In genomic region chr11:49846401-49847070, GRCm38 (mm10) we compare ENCODE assay signal across 8 mouse cellular contexts. TPM values are rescaled to one million over a fixed set of nuclear protein-coding genes. Genes with fewer than 3 reads are reported as not detected.
DNase-seq lines count a peak whose midpoint lies in the region; ATAC-seq lines count a peak whose summit lies in the region.

Gene Mapk9, plus strand, starts transcription at chr11:49846751.

- H3K9me3 ChIP-seq in hindbrain, embryonic 16.5 days (ENCODE audit: control insufficient read depth, low read length) = no peaks in the 10 kb centered on the region

- DNase-seq in WW6 (ENCODE audit: low read depth, low spot score) = peak; percentile 99
- DNase-seq in cerebellum, postnatal 4 days (ENCODE audit: low spot score in 2 of 2) = peak; percentile 94 to 98
- peak; percentile 98 for DNase-seq in gastrocnemius, adult 18-20 months (ENCODE audit: low spot score)
- DNase-seq in left cerebral cortex, adult 18-20 months (ENCODE audit: low spot score in 2 of 2) = peak; percentile 99
- peak; percentile 99 for DNase-seq in right cerebral cortex, adult 18-20 months
- peak; percentile 84 for DNase-seq in urinary bladder, postnatal 10 days (ENCODE audit: low spot score)

- peak within 1 kb of the TSS; percentile 94 for H3K9ac ChIP-seq in hindbrain, embryonic 16.5 days (ENCODE audit: low read depth, low read length)

- H3K4me2 ChIP-seq in hindbrain, embryonic 16.5 days (ENCODE audit: low read length) = peak within 1 kb of the TSS; percentile 73

- ATAC-seq in hindbrain, embryonic 16.5 days = peak; percentile 99

- H3K27ac ChIP-seq in hindbrain, embryonic 16.5 days (ENCODE audit: low read depth, low read length) = peak within 1 kb of the TSS; percentile 87
- H3K27ac ChIP-seq in macrophage = peak within 1 kb of the TSS; percentile 43

- H3K36me3 ChIP-seq in hindbrain, embryonic 16.5 days (ENCODE audit: control insufficient read depth, insufficient read depth, low read length) = peaks cover 2% of the 10 kb centered on the region; the same call in 1 of the 2 replicates
- no peaks in the 10 kb centered on the region for H3K36me3 ChIP-seq in macrophage (ENCODE audit: inconsistent target)

- H3K4me3 ChIP-seq in hindbrain, embryonic 16.5 days (ENCODE audit: low read length) = peak within 1 kb of the TSS; percentile 85
- peak within 1 kb of the TSS; percentile 58 for H3K4me3 ChIP-seq in macrophage (ENCODE audit: inconsistent target)

- peaks cover 23% of the 10 kb centered on the region for H3K4me1 ChIP-seq in hindbrain, embryonic 16.5 days (ENCODE audit: control insufficient read depth, insufficient read depth, low read depth, low read length)

- peaks cover 45% of the 10 kb centered on the region for H3K79me2 ChIP-seq in macrophage (ENCODE audit: inconsistent target)

- WGBS in hindbrain, embryonic 16.5 days = under 1% methylated on average over 56 of the region's 68 CpGs
- WGBS in macrophage (ENCODE audit: missing documents) = 1% methylated on average over 59 of the region's 68 CpGs

- H3K27me3 ChIP-seq in hindbrain, embryonic 16.5 days (replicated peaks; ENCODE audit: control insufficient read depth, insufficient read depth, low read length) = no peaks in the 10 kb centered on the region

RNA-seq across cellular contexts. Expression of gene Mapk9, which starts in this region (rescaled TPM):
- total RNA-seq in gastrocnemius, adult 18-20 months (2021) = 10 to 100 TPM; 51.3 to 52.6 TPM
- 69.0 and 69.9 TPM in 2 replicates for polyA plus RNA-seq in hindbrain, embryonic 16.5 days (2015; fragmentation: Nextera tagmentation; extraction: Ambion mirVana)
- total RNA-seq in left cerebral cortex, adult 18-20 months (2021) = 100 to 1,000 TPM; 224 to 229 TPM
- 100 to 1,000 TPM in 11 of 26 experiments, 10 to 100 TPM in 15; 31.7 to 162 (median 87.4) TPM for total RNA-seq in macrophage (2018; cell fraction: chromatin; rRNA removed)
- total RNA-seq in macrophage (2018; cell fraction: cytosol; rRNA removed) = 10 to 100 TPM; 24.5 to 64.3 (median 38.0) TPM
- total RNA-seq in macrophage (2018; cell fraction: nucleus; rRNA removed) = 100 to 1,000 TPM in 4 of 26 experiments, 10 to 100 TPM in 22; 24.4 to 131 (median 68.5) TPM
- 33.3 to 49.2 TPM (median 41.3 TPM) in 3 replicates for polyA plus RNA-seq in macrophage (2018)

Comparison
In these comparisons a context has a peak if more than half of its experiments do, and no peak if none do; other contexts are left out.
1. Peak in every context shown above with its lines: DNase-seq, ATAC-seq, H3K4me3 ChIP-seq and H3K27ac ChIP-seq.
2. RNA of gene Mapk9 (total RNA-seq): 224 to 229 TPM in left cerebral cortex, adult 18-20 months; 51.3 to 52.6 TPM in gastrocnemius, adult 18-20 months; every median in the first group is over 4 times any median in the second.